Mouse (Mus musculus) splenic B cell, adult 2 months (primary cell): Measurements from ENCODE around the gene Gm5485.

Experiments
- DNase-seq: peaks from one replicate; pipeline ENCODE4 v3.0.0-alpha.2; 2011; ENCODE audit warnings: low read depth, low spot score
- H3K27me3 ChIP-seq: 2 replicates; pipeline ENCODE4 v1.6.1; 2012; ENCODE audit warnings: mild to moderate bottlenecking, low read length, moderate library complexity, mixed read lengths; ENCODE audit not compliant: control insufficient read depth, poor library complexity, insufficient read depth, severe bottlenecking
- H3K36me3 ChIP-seq: 2 replicates; pipeline ENCODE4 v1.6.1; 2012; ENCODE audit warnings: mild to moderate bottlenecking, low read length, moderate library complexity, mixed read lengths; ENCODE audit not compliant: control insufficient read depth, poor library complexity, insufficient read depth, severe bottlenecking

The Gm5485 gene

GRCm38 (mm10) chr16:48412246-48412645 is at the start of gene Gm5485:
Gene Gm5485 (minus strand): TSS chr16:48412416.
- DNase-seq = no peak
- no peaks in the 10 kb centered on the region for H3K36me3 ChIP-seq

GRCm38 (mm10) chr16:48453264-48453663 is 41.0 kb upstream of the Gm5485 start:
- Histone ChIP-seq H3K36me3 (no peaks in the 10 kb centered on the region), H3K27me3 (no peaks in the 10 kb centered on the region)
- no peak for DNase-seq

More at GRCm38 (mm10) chr16:48412246-48412645, at the start of gene Gm5485:
- H3K27me3 ChIP-seq = no peaks in the 10 kb centered on the region

GRCm38 (mm10) chr16:48446161-48446925 is 34.1 kb upstream of the Gm5485 start:
- Histone ChIP-seq H3K27me3 (no peaks in the 10 kb centered on the region), H3K36me3 (no peaks in the 10 kb centered on the region)
- DNase-seq = no peak

GRCm38 (mm10) chr16:48444589-48444988 is 32.4 kb upstream of the Gm5485 start:
- Histone ChIP-seq H3K27me3 (no peaks in the 10 kb centered on the region), H3K36me3 (no peaks in the 10 kb centered on the region)
- no peak for DNase-seq

- Histone ChIP-seq H3K36me3 (no peaks in the 10 kb centered on the region), H3K27me3 (no peaks in the 10 kb centered on the region)
- no peak for DNase-seq
Measured at GRCm38 (mm10) chr16:48437476-48437875, 25.3 kb upstream of the Gm5485 start.

- no peak for DNase-seq
- Histone ChIP-seq H3K36me3 (no peaks in the 10 kb centered on the region), H3K27me3 (no peaks in the 10 kb centered on the region)
Measured at GRCm38 (mm10) chr16:48435454-48435853, 23.2 kb upstream of the Gm5485 start.

GRCm38 (mm10) chr16:48431027-48431426 is 18.8 kb upstream of the Gm5485 start, which contains the start of gene Morc1:
Gene Morc1 (plus strand): TSS chr16:48431237.
- Histone ChIP-seq H3K27me3 (no peaks in the 10 kb centered on the region), H3K36me3 (no peaks in the 10 kb centered on the region)
- no peak for DNase-seq

- no peak for DNase-seq
- H3K27me3 ChIP-seq = no peaks in the 10 kb centered on the region
- H3K36me3 ChIP-seq = no peaks in the 10 kb centered on the region
Measured at GRCm38 (mm10) chr16:48429427-48429826, 17.2 kb upstream of the Gm5485 start.

- H3K36me3 ChIP-seq = no peaks in the 10 kb centered on the region
- no peak for DNase-seq
- H3K27me3 ChIP-seq = no peaks in the 10 kb centered on the region
Measured at GRCm38 (mm10) chr16:48424069-48424468, 11.9 kb upstream of the Gm5485 start.

GRCm38 (mm10) chr16:48422501-48422900 is 10.3 kb upstream of the Gm5485 start:
- Histone ChIP-seq H3K27me3 (no peaks in the 10 kb centered on the region), H3K36me3 (no peaks in the 10 kb centered on the region)
- DNase-seq = no peak

- DNase-seq = no peak
- Histone ChIP-seq H3K36me3 (no peaks in the 10 kb centered on the region), H3K27me3 (no peaks in the 10 kb centered on the region)
Measured at GRCm38 (mm10) chr16:48419035-48419434, 6.8 kb upstream of the Gm5485 start.

GRCm38 (mm10) chr16:48418557-48418956 is 6.3 kb upstream of the Gm5485 start:
- DNase-seq = no peak
- Histone ChIP-seq H3K36me3 (no peaks in the 10 kb centered on the region), H3K27me3 (no peaks in the 10 kb centered on the region)

- DNase-seq = no peak
- Histone ChIP-seq H3K27me3 (no peaks in the 10 kb centered on the region), H3K36me3 (no peaks in the 10 kb centered on the region)
Measured at GRCm38 (mm10) chr16:48410125-48410524, 2.1 kb downstream of the Gm5485 start.

- no peak for DNase-seq
- H3K27me3 ChIP-seq = no peaks in the 10 kb centered on the region
- H3K36me3 ChIP-seq = no peaks in the 10 kb centered on the region
Measured at GRCm38 (mm10) chr16:48409580-48409979, 2.6 kb downstream of the Gm5485 start.

GRCm38 (mm10) chr16:48405674-48406403 is 6.4 kb downstream of the Gm5485 start:
- no peak for DNase-seq
- Histone ChIP-seq H3K36me3 (no peaks in the 10 kb centered on the region), H3K27me3 (no peaks in the 10 kb centered on the region)
